Mouse (Mus musculus) lung, postnatal 4 days (tissue): ENCODE results near the gene Gm28053.

Experiments used
- DNase-seq, 2 experiments: peaks; one replicate each; pipeline ENCODE4 v3.0.0; 2021

The Gm28053 gene

GRCm38 (mm10) chr6:48742422-48743351 lies 24.3 kb downstream of the Gm28053 start:
- peak; percentile 20 to 53 for DNase-seq

- DNase-seq = no peak
Measured at GRCm38 (mm10) chr6:48745490-48745889, 27.1 kb downstream of the Gm28053 start.

- peak; percentile 68 to 69 for DNase-seq
Measured at GRCm38 (mm10) chr6:48745959-48746889, 27.8 kb downstream of the Gm28053 start, which contains the start of gene Gimap5. Gene Gimap5 (plus strand): TSS chr6:48746197.

GRCm38 (mm10) chr6:48747091-48747966 lies 28.9 kb downstream of the Gm28053 start:
- peak; percentile 33 to 48 for DNase-seq

GRCm38 (mm10) chr6:48763567-48764270 lies 45.3 kb downstream of the Gm28053 start:
- DNase-seq = no peak

- no peak for DNase-seq
Measured at GRCm38 (mm10) chr6:48764496-48764895, 46.1 kb downstream of the Gm28053 start.

GRCm38 (mm10) chr6:48768178-48768869 lies 49.9 kb downstream of the Gm28053 start:
- DNase-seq = peak in 1 of 2 experiments; percentile 42

GRCm38 (mm10) chr6:48768933-48769332 lies 50.5 kb downstream of the Gm28053 start:
- DNase-seq = no peak

GRCm38 (mm10) chr6:48770696-48771095 lies 52.3 kb downstream of the Gm28053 start, which contains the start of gene Gimap3:
Gene Gimap3 (minus strand): TSS chr6:48770851.
- no peak for DNase-seq

- DNase-seq = peak; percentile 77 to 86
Measured at GRCm38 (mm10) chr6:48772030-48772429, 53.6 kb downstream of the Gm28053 start.

- no peak for DNase-seq
Measured at GRCm38 (mm10) chr6:48784406-48784805, 66.0 kb downstream of the Gm28053 start.

- peak in 1 of 2 experiments; percentile 24 for DNase-seq
Measured at GRCm38 (mm10) chr6:48785189-48785588, 66.8 kb downstream of the Gm28053 start.

GRCm38 (mm10) chr6:48785601-48786000 lies 67.2 kb downstream of the Gm28053 start:
- DNase-seq = no peak

GRCm38 (mm10) chr6:48787867-48788266 lies 69.5 kb downstream of the Gm28053 start:
- no peak for DNase-seq

GRCm38 (mm10) chr6:48801897-48802296 lies 83.5 kb downstream of the Gm28053 start:
- DNase-seq = no peak
